Mouse (Mus musculus) 3T3-L1 (cell line): ENCODE measurements around the gene Opn5.
A peak's percentile ranks its signal among the peaks of the same experiment; 100 is the strongest.

Experiments
- DNase-seq: peaks from one replicate; pipeline ENCODE4 v3.0.0-alpha.2; 2015; ENCODE audit warnings: low read depth, low spot score

The Opn5 gene

DNA sequence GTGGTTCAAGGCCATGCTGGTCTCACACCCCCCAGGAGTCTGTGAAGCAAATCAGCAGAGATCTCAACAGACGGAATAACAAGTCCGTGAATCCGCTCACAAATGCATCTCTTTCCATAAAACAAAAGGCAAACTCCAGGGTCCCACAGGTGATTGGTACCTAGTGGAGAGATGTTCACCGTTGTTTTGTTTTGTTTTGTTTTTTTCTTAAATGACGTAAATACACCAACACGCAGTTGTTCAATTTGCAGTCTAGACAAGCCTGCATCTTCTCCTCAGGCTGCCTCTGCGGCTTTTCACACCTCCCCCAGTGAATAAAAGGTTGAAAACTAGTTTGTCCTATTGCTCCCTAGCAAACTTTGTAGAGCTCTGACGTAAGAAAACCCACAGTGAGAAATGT, at the start of gene Opn5:
Gene Opn5 (minus strand): TSS at position 101 of the 400 bp plus-strand sequence.
- DNase-seq = no peak

GRCm38 (mm10) chr17:42658634-42659422, 47.6 kb upstream of the Opn5 start:
- DNase-seq = peak; percentile 78

GRCm38 (mm10) chr17:42643416-42643815, 32.2 kb upstream of the Opn5 start:
- no peak for DNase-seq

DNA sequence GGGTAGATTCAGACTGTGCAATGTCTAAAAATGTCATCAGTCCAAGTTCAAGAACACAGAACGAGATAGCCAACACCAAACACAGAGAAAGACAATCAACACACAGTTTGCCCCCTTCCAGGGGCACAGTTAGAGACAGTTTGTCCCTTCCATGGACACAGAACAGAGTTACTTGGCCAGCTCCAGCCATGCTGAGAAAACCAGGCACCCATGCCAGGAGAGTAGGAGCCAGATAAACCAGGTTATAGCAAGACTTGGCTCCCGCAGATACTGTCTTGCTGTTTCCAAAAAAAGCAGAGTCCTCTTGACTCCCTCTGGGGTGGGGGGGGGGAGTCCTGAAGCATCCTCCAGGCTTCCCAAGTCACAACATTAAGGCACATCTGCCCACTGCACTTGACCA, 19.0 kb upstream of the Opn5 start:
- DNase-seq = no peak

DNA sequence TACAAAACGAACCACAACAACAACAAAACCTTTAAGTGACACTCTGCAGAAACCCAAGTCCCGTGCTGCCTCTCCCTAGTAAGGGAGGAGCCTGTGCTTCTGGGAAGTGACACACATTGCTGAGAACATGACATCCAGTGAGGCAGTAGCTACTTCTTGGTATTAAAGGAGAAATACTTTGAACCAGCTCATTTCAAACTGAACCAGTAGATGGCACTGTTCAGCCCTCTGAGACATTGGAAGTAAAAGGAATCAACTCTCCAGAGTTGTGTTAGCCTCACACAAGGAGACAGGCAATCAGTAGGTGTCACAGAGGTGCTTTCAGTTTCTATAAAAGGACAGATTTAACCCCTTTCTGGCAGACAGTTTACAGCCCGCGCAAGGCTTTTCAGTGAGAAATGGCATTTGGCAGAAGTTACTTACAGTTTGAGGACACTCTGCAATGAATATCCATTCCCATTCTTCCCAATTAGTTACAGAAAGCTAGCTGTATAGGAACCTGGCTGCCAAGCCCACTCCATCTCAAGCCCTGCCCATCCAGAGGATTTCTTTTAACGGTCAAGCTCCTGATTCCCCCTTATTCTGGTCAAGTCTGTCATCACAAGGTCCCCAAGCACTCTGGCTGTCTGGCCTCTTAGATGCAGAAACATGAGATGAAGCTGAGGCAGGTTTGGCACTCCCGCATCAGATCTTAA, 2.0 kb upstream of the Opn5 start:
- DNase-seq = peak; percentile 76

DNA sequence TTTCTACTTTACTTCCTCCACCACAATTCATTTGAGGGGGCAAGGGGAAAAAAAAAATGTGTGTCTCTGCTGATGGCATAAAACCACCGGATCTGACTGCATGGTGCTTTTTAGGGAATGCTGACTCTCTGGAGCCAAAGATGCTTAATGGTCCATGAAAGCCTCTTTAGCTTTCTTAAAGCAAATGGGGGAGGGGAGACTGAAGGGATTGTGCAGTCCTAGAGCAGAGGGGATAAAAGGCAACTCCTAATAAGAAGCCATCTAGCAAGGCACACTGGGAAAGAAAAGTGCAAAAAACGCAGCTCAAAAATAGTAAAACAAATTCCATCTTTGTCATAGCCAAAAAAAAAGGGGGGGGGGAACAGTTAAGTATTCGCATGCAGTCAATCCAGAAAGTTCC, 2.9 kb downstream of the Opn5 start:
- DNase-seq = no peak

DNA sequence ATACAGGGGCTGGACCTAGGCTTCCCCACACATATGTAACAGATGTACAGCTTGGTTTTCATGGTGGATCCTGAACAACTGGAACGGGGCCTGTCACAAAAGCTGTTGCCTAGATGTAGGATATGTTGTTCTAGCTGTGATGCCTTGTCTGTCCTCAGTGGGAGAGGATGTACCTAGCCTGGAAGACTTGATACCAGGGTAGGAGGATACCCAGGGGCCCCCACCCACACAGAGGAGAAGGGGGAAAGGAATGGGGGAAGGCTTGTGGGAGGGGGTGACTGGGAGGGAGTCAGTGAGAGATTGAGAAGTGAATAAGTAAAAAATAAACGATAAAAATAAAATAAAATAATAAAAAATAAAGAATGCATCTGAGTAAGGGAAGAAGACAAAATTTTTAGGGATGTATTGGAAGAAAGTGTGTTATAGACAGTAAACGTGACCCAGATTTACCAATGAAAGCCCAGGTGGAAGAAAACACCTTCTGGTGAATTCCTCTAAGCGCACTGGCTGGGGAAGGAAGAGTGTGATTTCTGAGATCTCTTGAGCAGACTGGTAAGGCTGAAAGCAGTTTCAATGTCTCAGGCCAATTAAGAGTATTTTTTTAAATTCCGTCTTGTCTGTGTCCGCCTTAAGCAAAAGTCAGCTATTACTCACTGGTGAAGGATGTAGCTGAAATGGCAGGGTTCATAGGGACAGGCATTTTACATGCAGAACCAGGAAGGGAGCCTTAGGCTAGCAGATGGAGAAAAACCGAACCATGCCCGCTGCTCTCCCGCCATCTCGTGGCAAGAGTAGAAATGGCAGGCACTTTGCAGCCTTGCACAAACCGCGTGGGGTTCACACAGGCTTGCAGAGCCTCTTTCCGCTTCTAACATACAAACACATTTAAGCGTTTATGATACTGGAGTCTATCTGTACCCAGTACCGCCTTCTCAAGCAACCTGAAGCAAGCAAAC, 8.1 kb downstream of the Opn5 start:
- DNase-seq = peak; percentile 87

DNA sequence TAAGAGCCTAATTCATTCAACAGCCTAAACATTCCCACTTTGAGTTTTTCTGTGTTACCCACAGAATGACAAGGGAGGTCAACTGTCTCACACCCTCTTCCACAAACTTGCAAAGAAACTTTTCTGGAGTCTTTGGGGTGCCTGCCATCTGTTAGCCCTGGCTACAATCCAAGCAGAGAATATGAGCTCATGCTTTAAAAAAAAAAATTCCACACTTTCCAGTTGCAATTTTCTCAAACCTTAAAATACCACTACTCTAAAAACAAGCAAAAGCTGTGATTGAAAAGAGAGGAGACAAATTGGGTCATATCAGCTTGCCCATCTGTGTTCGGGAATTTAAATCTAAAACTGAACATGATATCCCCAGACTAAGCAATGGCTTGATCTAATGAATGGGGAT, 24.7 kb downstream of the Opn5 start:
- DNase-seq = no peak

- no peak for DNase-seq
Measured at GRCm38 (mm10) chr17:42583029-42583331, 28.2 kb downstream of the Opn5 start.

DNA sequence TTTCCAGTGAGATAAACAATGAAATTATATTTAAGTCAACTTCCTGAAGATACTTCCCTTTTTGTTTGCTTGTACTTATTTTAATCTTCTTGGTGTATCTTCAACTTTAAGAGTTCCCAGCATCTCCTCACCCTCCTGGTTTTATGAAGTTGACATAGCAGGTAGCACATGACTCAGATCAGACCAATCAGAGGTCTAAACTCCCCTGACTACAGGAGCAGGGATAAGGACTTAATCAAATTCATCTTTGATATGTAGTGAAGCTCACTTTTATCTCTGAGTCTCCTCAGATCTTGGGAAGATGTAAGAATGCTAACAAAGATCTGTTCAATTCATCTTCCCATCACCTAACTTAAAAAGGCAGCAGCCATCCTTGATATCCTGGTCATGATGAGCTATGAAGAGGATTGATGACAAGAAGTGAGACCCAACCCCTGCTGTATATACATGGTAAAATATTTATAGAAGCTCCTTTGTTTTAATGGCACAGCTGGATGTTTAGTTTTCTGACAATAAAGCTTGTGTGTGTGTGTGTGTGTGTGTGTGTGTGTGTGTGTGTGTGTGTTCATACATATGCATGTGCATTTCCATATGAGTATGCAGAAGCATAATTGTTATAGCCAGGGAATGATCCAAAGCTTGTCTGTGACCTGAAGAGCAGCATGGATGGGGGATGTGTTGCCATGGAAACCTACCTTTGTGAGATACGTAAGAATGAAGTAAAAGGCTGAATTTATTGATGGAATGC, 28.7 kb downstream of the Opn5 start:
- DNase-seq = no peak

DNA sequence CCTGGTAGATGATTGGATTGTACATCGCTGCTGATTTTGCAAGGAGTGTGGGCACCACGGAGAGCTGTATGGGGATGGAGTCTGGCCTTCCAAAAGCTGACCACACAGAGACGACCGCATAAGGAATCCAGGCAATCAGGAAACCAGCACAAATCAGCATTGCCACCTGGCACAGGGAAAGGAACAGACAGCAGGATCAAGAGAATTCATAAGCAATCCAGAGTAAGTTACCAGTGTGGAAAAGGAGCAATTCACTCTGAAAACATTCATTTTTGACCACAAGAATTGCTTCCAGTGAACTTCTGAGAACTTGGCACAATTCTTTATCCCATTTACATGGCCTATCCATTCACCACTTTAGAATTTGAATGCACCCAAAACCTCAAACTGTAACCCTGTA, 30.6 kb downstream of the Opn5 start:
- DNase-seq = peak; percentile 97

- DNase-seq = peak; percentile 86
Measured at GRCm38 (mm10) chr17:42580196-42580595, 31.0 kb downstream of the Opn5 start.

DNA sequence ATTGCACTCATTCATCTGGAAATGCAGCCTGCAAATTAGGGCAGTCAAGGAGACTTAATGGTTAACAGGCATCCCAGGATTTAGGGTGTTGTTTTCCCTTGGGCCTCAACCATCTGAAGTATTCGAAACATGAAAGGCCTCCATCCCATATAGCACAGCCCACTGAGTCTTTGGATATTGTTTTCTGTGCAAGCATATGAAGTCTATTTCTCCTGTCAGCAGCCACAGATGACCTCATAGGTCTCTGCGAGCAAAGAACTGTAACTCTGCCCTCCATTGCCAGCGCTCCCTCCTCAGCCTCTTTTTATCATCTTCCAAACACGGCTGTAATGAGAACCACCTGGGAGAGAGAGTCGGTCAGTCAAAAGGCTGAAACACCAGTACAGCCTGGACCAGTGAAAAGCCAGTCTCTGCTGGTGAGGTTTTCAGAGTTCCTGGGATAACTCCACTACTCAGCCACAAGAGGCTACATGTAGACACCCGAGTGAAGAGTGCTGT, 34.5 kb downstream of the Opn5 start:
- DNase-seq = peak; percentile 46

- DNase-seq = no peak
Measured at GRCm38 (mm10) chr17:42573786-42574185, 37.4 kb downstream of the Opn5 start.

DNA sequence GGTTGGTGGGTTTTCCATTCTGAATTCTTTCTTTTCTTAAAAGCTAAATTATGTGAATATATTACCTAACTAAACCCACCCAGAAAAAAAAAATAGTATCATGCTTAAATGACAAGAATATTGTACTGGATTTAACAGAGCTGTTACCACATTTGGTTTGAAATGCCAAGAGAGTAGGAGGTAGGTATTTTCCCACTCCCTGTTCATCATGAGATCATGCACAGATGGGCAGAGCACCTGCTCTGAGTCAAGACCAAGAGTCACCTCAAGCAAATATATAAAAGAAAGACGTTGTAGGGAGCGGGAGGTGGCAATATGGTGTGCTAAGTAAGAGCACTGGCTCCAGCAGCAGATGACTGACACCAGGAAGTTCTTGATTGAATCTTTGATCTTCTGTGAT, 61.6 kb downstream of the Opn5 start:
- DNase-seq = no peak

GRCm38 (mm10) chr17:42530147-42530546, 81.0 kb downstream of the Opn5 start:
- DNase-seq = no peak

DNA sequence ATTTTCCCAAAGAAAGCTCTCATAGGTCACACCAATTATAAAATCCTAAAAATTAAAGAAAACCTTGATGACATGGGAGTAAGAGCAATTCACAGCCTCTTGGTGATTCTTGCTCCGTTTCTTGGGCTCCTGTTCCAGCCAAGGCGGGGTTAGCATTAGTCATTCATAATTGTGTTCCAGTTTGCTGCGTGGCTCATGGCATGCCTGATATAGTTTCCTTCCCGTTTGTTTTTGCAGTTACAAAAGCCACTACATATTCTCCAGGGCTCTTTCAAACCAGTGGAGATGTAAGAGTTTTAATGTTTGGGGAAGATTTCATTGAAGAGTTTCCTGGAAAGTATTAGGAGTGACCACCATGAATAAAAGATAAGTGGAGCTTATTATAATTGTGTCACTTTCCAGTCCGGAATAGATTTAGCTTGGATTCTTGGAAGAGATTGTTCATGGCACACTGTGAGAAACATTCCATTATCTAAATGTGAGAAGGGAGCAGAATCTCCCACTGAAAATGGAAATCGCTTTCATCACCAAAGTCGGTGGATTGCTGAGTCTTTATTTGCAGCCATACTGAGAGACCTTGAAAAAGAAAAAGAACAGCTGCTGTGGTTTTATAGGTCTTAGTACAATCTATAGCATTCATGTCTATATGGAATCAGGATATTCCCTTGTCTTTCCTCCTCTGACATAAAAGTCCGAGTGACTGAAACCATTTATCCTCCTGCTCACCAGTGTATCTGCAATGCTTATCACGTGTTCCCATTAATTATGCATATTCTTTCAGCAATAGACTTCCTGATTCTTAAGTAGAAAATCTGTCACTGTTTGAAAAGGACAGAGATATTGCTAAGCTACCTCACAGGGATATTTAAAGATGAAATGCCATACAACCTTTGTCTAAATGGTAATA, 101.6 kb downstream of the Opn5 start:
- peak; percentile 47 for DNase-seq
